8 mouse cellular contexts compared by ENCODE assay signal in the genomic region with DNA sequence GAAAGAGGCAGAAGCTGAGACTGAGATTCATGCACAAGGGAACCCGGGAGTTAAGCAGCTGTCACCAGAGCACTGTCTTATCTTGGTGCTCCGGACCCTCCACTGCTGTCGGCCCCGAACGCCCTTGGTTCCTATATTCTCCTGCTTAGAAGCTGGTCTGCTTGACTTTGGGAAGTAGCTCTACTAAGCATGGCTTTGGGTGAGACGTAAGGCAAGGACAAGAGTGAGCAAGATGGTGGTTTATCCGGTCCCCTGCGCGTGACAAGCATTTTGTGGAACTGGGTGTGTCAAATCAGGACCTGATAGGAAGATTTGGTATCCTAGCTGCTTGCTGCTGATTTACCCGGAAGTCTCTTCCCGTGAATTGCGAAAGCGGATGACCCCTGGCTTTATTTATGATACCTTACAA. TPM values are rescaled to one million over a fixed set of nuclear protein-coding genes. Genes with fewer than 3 reads are reported as not detected.
DNase-seq lines count a peak whose midpoint lies in the region; ATAC-seq and TF ChIP-seq lines count a peak whose summit lies in the region.

No protein-coding gene starts in this region.

- H3K9ac ChIP-seq in forebrain, embryonic 12.5 days = peak overlapping the region; percentile 79
- H3K9ac ChIP-seq in liver, embryonic 14.5 days (replicated peaks) = peak overlapping the region; percentile 78

- no peak for TF ChIP-seq POLR2A in myocyte (IDR thresholded peaks at IDR 0.05; ENCODE audit: insufficient read length, low read depth)

- no peak for ATAC-seq in G1E (ENCODE audit: extremely low read depth, insufficient number of reproducible peaks, low FRiP score, poor library complexity, severe bottlenecking)
- no peak for ATAC-seq in forebrain, embryonic 12.5 days (ENCODE audit: low FRiP score)
- peak; percentile 4; the same call in 1 of the 2 replicates for ATAC-seq in liver, embryonic 14.5 days (ENCODE audit: insufficient read depth)

- WGBS in forebrain, embryonic 12.5 days = 17% methylated on average over 13 of the region's 13 CpGs
- WGBS in liver, embryonic 14.5 days (ENCODE audit: insufficient replicate concordance) = 1% methylated on average over 13 of the region's 13 CpGs

- peak overlapping the region; percentile 90 for H3K4me3 ChIP-seq in G1E (ENCODE audit: low read depth, low read length)
- peak overlapping the region; percentile 73 for H3K4me3 ChIP-seq in forebrain, embryonic 12.5 days (replicated peaks)
- H3K4me3 ChIP-seq in liver, embryonic 14.5 days (ENCODE audit: insufficient read depth in 1 of 2, low read depth in 2 of 2, low read length in 2 of 2) = peak overlapping the region; percentile 67 to 77
- peak overlapping the region; percentile 74 for H3K4me3 ChIP-seq in myocyte

- H3K27me3 ChIP-seq in G1E (ENCODE audit: insufficient read depth, low read length) (no peaks in the 10 kb centered on the region), myocyte (ENCODE audit: control insufficient read depth, insufficient read depth, insufficient read length) (no peaks in the 10 kb centered on the region)
- peaks cover 4% of the 10 kb centered on the region; the same call in 1 of the 2 replicates for H3K27me3 ChIP-seq in forebrain, embryonic 12.5 days
- H3K27me3 ChIP-seq in liver, embryonic 14.5 days (ENCODE audit: control insufficient read depth, insufficient read depth, low read length) = no peaks in the 10 kb centered on the region

- no peak for TF ChIP-seq CTCF in G1E (IDR thresholded peaks at IDR 0.05; ENCODE audit: low read depth, low read length)
- TF ChIP-seq CTCF in liver, embryonic 14.5 days (IDR thresholded peaks at IDR 0.05; ENCODE audit: low read depth) = no peak

- H3K9me3 ChIP-seq in G1E (replicated peaks) = no peaks in the 10 kb centered on the region
- H3K9me3 ChIP-seq in forebrain, embryonic 12.5 days = no peaks in the 10 kb centered on the region
- H3K9me3 ChIP-seq in liver, embryonic 14.5 days (ENCODE audit: control insufficient read depth, low read length) = no peaks in the 10 kb centered on the region

- H3K4me1 ChIP-seq in G1E (ENCODE audit: insufficient read depth, low read depth, low read length) = peaks cover 40% of the 10 kb centered on the region
- peaks cover 10% of the 10 kb centered on the region for H3K4me1 ChIP-seq in forebrain, embryonic 12.5 days
- peaks cover 12% of the 10 kb centered on the region in 2 experiments for H3K4me1 ChIP-seq in liver, embryonic 14.5 days (replicated peaks; ENCODE audit: control insufficient read depth in 2 of 2, insufficient read depth in 2 of 2, low read length in 1 of 2)

- DNase-seq in adrenal gland, postnatal 14 days = peak; percentile 62
- no peak for DNase-seq in adrenal gland, postnatal 4 days (ENCODE audit: low spot score in 2 of 2)
- DNase-seq in G1E (ENCODE audit: low spot score) = peak; percentile 56
- peak; percentile 45 for DNase-seq in kidney, adult 9 months
- peak; percentile 34 to 39 (median 36) for DNase-seq in liver, embryonic 14.5 days (ENCODE audit: low read depth in 3 of 3, low spot score in 3 of 3)
- DNase-seq in cerebellum, postnatal 4 days (ENCODE audit: low spot score in 2 of 2) = no peak

- no peak for TF ChIP-seq EP300 in liver, embryonic 14.5 days (IDR thresholded peaks at IDR 0.05; ENCODE audit: low read depth)

- H3ac ChIP-seq in myocyte (ENCODE audit: control insufficient read depth, insufficient read length) = peak overlapping the region; percentile 13

- H3K79me2 ChIP-seq in myocyte (ENCODE audit: control insufficient read depth, insufficient read depth) = peaks cover 3% of the 10 kb centered on the region

- peak overlapping the region; percentile 81 for H3K4me2 ChIP-seq in forebrain, embryonic 12.5 days
- H3K4me2 ChIP-seq in liver, embryonic 14.5 days (ENCODE audit: low read depth) = peak overlapping the region; percentile 97
- peak overlapping the region; percentile 84 for H3K4me2 ChIP-seq in myocyte (ENCODE audit: low read depth)

- H3K36me3 ChIP-seq in G1E (replicated peaks) (peaks cover 32% of the 10 kb centered on the region), myocyte (ENCODE audit: control insufficient read depth, insufficient read depth) (peaks cover 6% of the 10 kb centered on the region)
- peaks cover 7% of the 10 kb centered on the region for H3K36me3 ChIP-seq in forebrain, embryonic 12.5 days (replicated peaks)
- H3K36me3 ChIP-seq in liver, embryonic 14.5 days (replicated peaks; ENCODE audit: control insufficient read depth, insufficient read depth, low read depth) = no peaks in the 10 kb centered on the region

- H3K27ac ChIP-seq in forebrain, embryonic 12.5 days = peak overlapping the region; percentile 97
- H3K27ac ChIP-seq in liver, embryonic 14.5 days = peak overlapping the region; percentile 94

TF ChIP-seq in myocyte, 11 proteins besides CTCF, POLR2A, EP300 and RAD21:
- TF ChIP-seq MYOG (IDR thresholded peaks at IDR 0.05; ENCODE audit: control insufficient read depth in 1 of 3, insufficient read depth in 1 of 3, insufficient read length in 2 of 3, low read depth in 2 of 3) (no peak), CEBPB (IDR thresholded peaks at IDR 0.05; ENCODE audit: insufficient read depth, poor library complexity, severe bottlenecking) (peak; percentile 67; the same call in 1 of the 2 replicates), MYOD1 (IDR thresholded peaks at IDR 0.05; ENCODE audit: control insufficient read depth in 1 of 3, insufficient read length in 2 of 3, low read depth in 2 of 3) (no peak), SRF (IDR thresholded peaks at IDR 0.05; ENCODE audit: control insufficient read depth, insufficient read length, low read depth) (no peak)

RNA-seq across cellular contexts. Expression of a gene that starts 0.7 kb away (rescaled TPM):
- total RNA-seq in adrenal gland, postnatal 14 days (2021) = 37.6 and 42.1 TPM in 2 replicates
- 10 to 100 TPM; 65.5 to 70.1 TPM for total RNA-seq in adrenal gland, postnatal 4 days (2021)
- 12.9 and 19.2 TPM in 2 replicates for total RNA-seq in G1E (2014; fragmentation: Nextera tagmentation)
- total RNA-seq in G1E (2017) = 49.7 and 50.7 TPM in 2 replicates
- polyA plus RNA-seq in G1E (2012) = 5.5 and 6.5 TPM in 2 replicates
- polyA plus RNA-seq in forebrain, embryonic 12.5 days (2016; fragmentation: Nextera tagmentation; extraction: Ambion mirVana) = 49.4 and 49.9 TPM in 2 replicates
- 5.4 and 6.0 TPM in 2 replicates for polyA plus RNA-seq in liver, embryonic 14.5 days (2012; rRNA removed)
- 13.9 and 15.6 TPM in 2 replicates for polyA plus RNA-seq in liver, embryonic 14.5 days (2014; fragmentation: Nextera tagmentation; extraction: Ambion mirVana)
- 42.9 TPM for polyA plus RNA-seq in myocyte (2012; fragmentation: generic; extraction: Trizol)

RNA-seq across cellular contexts. Expression of a gene that starts 19.9 kb away (rescaled TPM):
- 111 and 143 TPM in 2 replicates for total RNA-seq in adrenal gland, postnatal 14 days (2021)
- total RNA-seq in adrenal gland, postnatal 4 days (2021) = 10 to 100 TPM; 93.7 to 93.9 TPM
- 47.8 and 50.0 TPM in 2 replicates for total RNA-seq in G1E (2014; fragmentation: Nextera tagmentation)
- total RNA-seq in G1E (2017) = 32.5 and 35.4 TPM in 2 replicates
- polyA plus RNA-seq in G1E (2012) = 30.3 and 34.6 TPM in 2 replicates
- 61.6 and 72.0 TPM in 2 replicates for polyA plus RNA-seq in forebrain, embryonic 12.5 days (2016; fragmentation: Nextera tagmentation; extraction: Ambion mirVana)
- polyA plus RNA-seq in liver, embryonic 14.5 days (2012; rRNA removed) = 21.6 and 26.5 TPM in 2 replicates
- polyA plus RNA-seq in liver, embryonic 14.5 days (2014; fragmentation: Nextera tagmentation; extraction: Ambion mirVana) = 42.6 and 44.2 TPM in 2 replicates
- polyA plus RNA-seq in myocyte (2012; fragmentation: generic; extraction: Trizol) = 70.7 TPM

RNA-seq across cellular contexts. Expression of a gene that starts 33.1 kb away (rescaled TPM):
- total RNA-seq in adrenal gland, postnatal 14 days (2021) = 0.23 TPM in 1 of 2 replicates, not detected in the other
- total RNA-seq in adrenal gland, postnatal 4 days (2021) = under 1 TPM; 0.28 to 0.39 TPM
- total RNA-seq in G1E (2014; fragmentation: Nextera tagmentation) (not detected in 2 replicates), G1E (2017) (not detected in 2 replicates)
- polyA plus RNA-seq in G1E (2012) (not detected in 2 replicates), myocyte (2012; fragmentation: generic; extraction: Trizol) (0.05 TPM)
- polyA plus RNA-seq in forebrain, embryonic 12.5 days (2016; fragmentation: Nextera tagmentation; extraction: Ambion mirVana) = 0.15 and 0.23 TPM in 2 replicates
- polyA plus RNA-seq in liver, embryonic 14.5 days (2012; rRNA removed) = not detected in 2 replicates
- polyA plus RNA-seq in liver, embryonic 14.5 days (2014; fragmentation: Nextera tagmentation; extraction: Ambion mirVana) = 0.08 TPM in 1 of 2 replicates, not detected in the other

RNA-seq across cellular contexts. Expression of a gene that starts 36.0 kb away (rescaled TPM):
- 25.2 and 35.1 TPM in 2 replicates for total RNA-seq in adrenal gland, postnatal 14 days (2021)
- 10 to 100 TPM; 32.5 to 36.2 TPM for total RNA-seq in adrenal gland, postnatal 4 days (2021)
- total RNA-seq in G1E (2014; fragmentation: Nextera tagmentation) (7.6 and 8.4 TPM in 2 replicates), G1E (2017) (10.3 and 12.0 TPM in 2 replicates)
- polyA plus RNA-seq in G1E (2012) (9.3 and 10.5 TPM in 2 replicates), myocyte (2012; fragmentation: generic; extraction: Trizol) (14.4 TPM)
- polyA plus RNA-seq in forebrain, embryonic 12.5 days (2016; fragmentation: Nextera tagmentation; extraction: Ambion mirVana) = 25.0 and 33.7 TPM in 2 replicates
- 4.0 and 5.6 TPM in 2 replicates for polyA plus RNA-seq in liver, embryonic 14.5 days (2012; rRNA removed)
- polyA plus RNA-seq in liver, embryonic 14.5 days (2014; fragmentation: Nextera tagmentation; extraction: Ambion mirVana) = 2.5 and 3.5 TPM in 2 replicates

RNA-seq across cellular contexts. Expression of a gene that starts 52.7 kb away (rescaled TPM):
- not detected in 2 replicates for total RNA-seq in adrenal gland, postnatal 14 days (2021)
- 10 to 100 TPM in 1 of 2 experiments, under 1 TPM in 1; 0.31 to 13.7 TPM for total RNA-seq in adrenal gland, postnatal 4 days (2021)
- not detected in 2 replicates for total RNA-seq in G1E (2014; fragmentation: Nextera tagmentation)
- total RNA-seq in G1E (2017) = 0.22 TPM in 1 of 2 replicates, not detected in the other
- polyA plus RNA-seq in G1E (2012) = not detected in 2 replicates
- polyA plus RNA-seq in forebrain, embryonic 12.5 days (2016; fragmentation: Nextera tagmentation; extraction: Ambion mirVana) = 0.12 TPM in 1 of 2 replicates, not detected in the other
- polyA plus RNA-seq in liver, embryonic 14.5 days (2012; rRNA removed) = 0.02 TPM in 1 of 2 replicates, not detected in the other
- not detected in 2 replicates for polyA plus RNA-seq in liver, embryonic 14.5 days (2014; fragmentation: Nextera tagmentation; extraction: Ambion mirVana)
- not detected for polyA plus RNA-seq in myocyte (2012; fragmentation: generic; extraction: Trizol)

Comparison
In these comparisons a context has a peak if more than half of its experiments do, and no peak if none do; other contexts are left out.
1. DNase-seq: peak in adrenal gland, postnatal 14 days (single experiment), G1E (single experiment), kidney, adult 9 months (single experiment) and liver, embryonic 14.5 days (3 of 3); none in adrenal gland, postnatal 4 days (0 of 2) and cerebellum, postnatal 4 days (0 of 2).
2. Peak in every context shown above with its lines, with median percentiles within 50 percentile points of each other: H3K4me3 ChIP-seq and H3K4me2 ChIP-seq.